8 mouse cellular contexts compared by ENCODE assay signal in genomic region chr9:30137611-30138287, GRCm38 (mm10).
DNase-seq lines count a peak whose midpoint lies in the region; ATAC-seq and TF ChIP-seq lines count a peak whose summit lies in the region.

No protein-coding gene starts in this region.

- peaks cover 31% of the 10 kb centered on the region for H3K4me1 ChIP-seq in hindbrain, embryonic 15.5 days (replicated peaks)

- peak overlapping the region; percentile 71 for H3K27ac ChIP-seq in hindbrain, embryonic 15.5 days (replicated peaks)
- H3K27ac ChIP-seq in left cerebral cortex, adult 2 months = no peak overlapping the region

- H3K9me3 ChIP-seq in hindbrain, embryonic 15.5 days = no peaks in the 10 kb centered on the region

- peak; percentile 82 for ATAC-seq in hindbrain, embryonic 15.5 days (ENCODE audit: low FRiP score, low read depth)
- ATAC-seq in megakaryocyte progenitor cell, adult 5-6 weeks (replicated peaks; ENCODE audit: poor library complexity) = peak; percentile 93
- ATAC-seq in inflammation-experienced regulatory T-cells, adult 6 months = no peak

- no peaks in the 10 kb centered on the region for H3K27me3 ChIP-seq in hindbrain, embryonic 15.5 days

- peak overlapping the region; percentile 27 for H3K4me2 ChIP-seq in hindbrain, embryonic 15.5 days

- intact Hi-C loops in left cerebral cortex, adult 2 months (cut with DNase I) = loop anchor here (5.0 kb wide), 1 partner anchor 175 kb away; the partner anchor contains the start of gene Ntm

- WGBS in hindbrain, embryonic 15.5 days = 27% methylated on average over 14 of the region's 14 CpGs

- no peak overlapping the region for H3K4me3 ChIP-seq in hindbrain, embryonic 15.5 days
- H3K4me3 ChIP-seq in left cerebral cortex, adult 2 months = no peak overlapping the region

- TF ChIP-seq CTCF in left cerebral cortex, adult 2 months (IDR thresholded peaks at IDR 0.05) = peak; percentile 80

- no peaks in the 10 kb centered on the region for H3K36me3 ChIP-seq in hindbrain, embryonic 15.5 days

- H3K9ac ChIP-seq in hindbrain, embryonic 15.5 days = no peak overlapping the region

- DNase-seq in adrenal gland, postnatal 25 days = peak; percentile 83
- peak; percentile 81 for DNase-seq in embryo, embryonic 10.5 days (ENCODE audit: low spot score)
- DNase-seq in gastrocnemius, postnatal 10 days = peak; percentile 88
- peak; percentile 78 for DNase-seq in left cerebral cortex, adult 2 months (ENCODE audit: extremely low spot score in 1 of 2, low spot score in 2 of 2)
- peak; percentile 66 for DNase-seq in right cerebral cortex, postnatal 25 days
